Mouse (Mus musculus) MEL-GATA-1-ER (cell line): ENCODE measurements around the gene Krtap24-1.

Experiments
- DNase-seq: peaks from one replicate; pipeline ENCODE4 v3.0.0-alpha.2; 2012; ENCODE audit warnings: low read depth; ENCODE audit errors: extremely low read depth

Krtap24-1 gene

DNA sequence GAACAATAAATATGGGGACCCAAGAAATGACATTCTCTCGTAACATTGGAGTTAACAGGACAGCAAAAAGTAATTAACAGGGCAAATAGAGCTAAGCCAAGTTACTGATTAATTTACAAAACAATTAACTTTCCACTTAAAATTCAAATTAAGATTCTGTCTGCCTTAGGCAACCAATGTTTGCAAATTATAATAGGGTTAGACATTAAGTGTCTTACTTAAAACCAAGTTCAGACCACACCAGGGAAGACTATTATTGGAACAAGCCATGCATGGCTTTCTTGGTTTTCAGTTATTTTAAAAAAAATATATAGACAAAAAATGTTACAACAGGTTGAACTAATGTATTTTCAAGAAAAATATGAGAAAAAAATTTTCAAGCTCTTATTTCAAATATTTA lies 43.0 kb downstream of the Krtap24-1 start:
- no peak for DNase-seq

DNA sequence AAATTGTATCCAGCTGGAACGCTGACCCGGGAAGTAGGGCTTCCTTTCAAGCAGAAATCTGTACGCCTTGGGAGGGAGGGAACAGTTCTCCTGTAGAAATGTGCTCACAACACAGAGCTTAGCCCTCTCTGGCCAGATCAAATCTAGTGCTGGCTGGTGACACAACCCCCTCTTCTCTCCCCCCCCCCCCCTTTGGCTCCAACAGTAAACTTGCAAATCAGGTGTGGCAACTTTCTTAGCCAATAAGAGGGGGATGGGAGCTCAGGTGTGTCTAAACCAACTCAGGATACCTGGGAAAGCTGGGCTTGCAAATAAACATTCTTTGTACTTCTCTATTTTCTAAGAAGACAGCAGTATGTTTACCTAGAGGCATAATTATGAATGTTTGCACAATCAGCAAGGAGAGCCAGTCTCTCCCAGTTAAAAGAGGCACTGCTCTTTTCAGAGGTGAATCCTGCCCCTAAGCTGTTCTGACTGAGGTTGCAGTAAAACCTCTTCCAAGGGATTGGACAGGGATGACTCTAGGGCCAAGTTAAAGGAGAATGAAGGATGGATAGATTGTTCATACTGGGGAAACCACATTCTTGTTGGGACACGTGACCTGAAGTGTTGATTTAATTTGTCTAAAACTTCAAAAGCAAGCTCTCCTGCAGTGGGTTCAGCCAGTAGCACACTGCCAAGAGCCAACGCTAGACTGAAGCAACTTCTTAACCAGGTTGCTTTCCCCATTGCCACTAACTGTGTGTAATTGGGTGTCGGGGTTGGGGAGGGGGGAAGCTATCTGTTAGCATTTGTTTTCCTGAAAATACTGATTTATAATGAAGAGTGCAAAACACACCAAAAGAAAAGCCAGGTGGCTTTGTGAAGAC lies 48.8 kb downstream of the Krtap24-1 start, which contains the start of gene Cldn8:
TSS of gene Cldn8 (minus strand) at position 139 of the 869 bp plus-strand sequence.
- no peak for DNase-seq

DNA sequence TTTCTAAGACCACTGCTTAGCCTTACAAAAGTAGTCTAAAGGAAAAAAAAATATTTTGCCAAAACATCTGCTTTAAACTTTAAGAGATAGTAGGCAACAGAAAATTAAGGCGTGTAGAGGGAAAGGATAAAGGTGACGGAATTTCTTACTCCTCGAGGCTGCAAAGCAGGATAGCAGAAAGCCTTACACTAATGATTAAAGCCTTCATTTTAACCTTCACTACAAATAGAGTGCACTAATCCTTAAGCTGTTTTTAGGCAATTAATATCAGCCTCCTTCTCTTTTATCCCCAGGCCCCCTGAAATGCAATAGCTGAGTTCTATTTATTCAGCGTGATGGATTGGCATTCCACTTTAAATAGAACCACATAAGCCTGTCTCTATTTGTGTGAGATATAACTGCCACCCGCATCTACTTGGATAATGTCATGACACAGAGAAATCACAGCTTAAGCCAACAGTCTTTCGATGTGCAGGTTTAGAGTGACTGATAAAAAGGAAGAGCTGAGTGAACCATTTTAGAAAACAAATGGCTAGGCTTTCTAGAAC lies 50.4 kb downstream of the Krtap24-1 start:
- no peak for DNase-seq
